Mouse (Mus musculus): Measurements from ENCODE around the gene Gm49378.

Gene Gm49378

GRCm38 (mm10) chr14:55637795-55638194, at the start of gene Gm49378:
Gene Gm49378, minus strand, starts transcription at chr14:55637895.
- DNase-seq (ENCODE audit: low read depth, low spot score): no peak

DNA sequence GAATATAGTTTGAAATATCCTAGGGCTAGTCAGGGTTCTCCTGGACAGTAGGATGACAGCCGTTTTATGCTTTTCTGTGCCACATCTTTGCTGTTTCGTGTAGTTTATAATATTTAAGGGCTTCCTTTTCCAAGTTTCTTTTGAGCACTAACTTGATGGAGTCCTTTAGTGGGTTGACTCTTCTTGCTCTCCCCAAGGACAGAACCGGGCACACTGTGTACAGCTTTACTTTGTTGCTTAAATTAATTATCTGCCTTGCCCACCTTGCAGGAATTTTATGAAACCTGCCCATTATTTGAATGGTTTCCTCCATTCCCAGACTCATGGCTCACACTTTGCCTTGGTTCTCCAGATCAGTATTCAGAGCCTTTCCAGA, 44.4 kb upstream of the Gm49378 start:
- no peak for DNase-seq (ENCODE audit: low read depth, low spot score)

- peak; percentile 99 for DNase-seq (ENCODE audit: low read depth, low spot score)
Measured at GRCm38 (mm10) chr14:55681160-55682117, 43.7 kb upstream of the Gm49378 start, which contains the start of gene Tinf2. Gene Tinf2, minus strand, starts transcription at chr14:55681820.

DNA sequence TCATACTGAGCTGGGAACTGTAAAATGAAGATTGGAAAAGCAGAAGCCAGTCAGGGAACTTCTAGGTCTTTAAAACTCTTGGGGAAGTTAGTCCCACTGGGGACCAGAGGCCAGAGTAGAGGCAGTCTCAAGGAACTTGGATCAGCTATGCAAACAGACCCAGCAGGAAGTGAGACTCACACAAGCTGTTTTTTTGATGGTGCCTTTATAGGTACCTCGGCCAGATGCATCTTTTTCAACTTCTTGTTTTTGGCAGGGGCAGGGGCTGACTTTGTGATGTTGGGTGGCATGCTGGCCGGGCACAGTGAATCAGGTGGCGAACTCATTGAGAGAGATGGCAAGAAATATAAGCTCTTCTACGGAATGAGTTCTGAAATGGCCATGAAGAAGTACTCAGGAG, 39.9 kb upstream of the Gm49378 start:
- DNase-seq (ENCODE audit: low read depth, low spot score): no peak

DNA sequence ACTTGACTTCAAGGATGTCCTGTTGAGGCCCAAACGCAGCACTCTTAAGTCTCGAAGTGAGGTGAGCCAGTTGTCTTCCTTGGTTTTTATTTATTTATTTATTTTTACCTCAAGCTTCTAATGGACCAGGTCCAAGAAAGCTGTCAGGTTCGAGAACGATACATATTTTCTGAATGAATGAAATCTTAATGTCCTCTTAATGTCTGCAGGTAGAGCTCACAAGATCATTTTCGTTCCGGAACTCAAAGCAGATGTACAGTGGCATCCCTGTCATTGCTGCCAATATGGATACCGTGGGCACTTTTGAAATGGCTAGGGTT, 35.0 kb upstream of the Gm49378 start:
- no peak for DNase-seq (ENCODE audit: low read depth, low spot score)

- peak; percentile 94 for DNase-seq (ENCODE audit: low read depth, low spot score)
Measured at GRCm38 (mm10) chr14:55671833-55672740, 34.4 kb upstream of the Gm49378 start, which contains the start of the genes Gmpr2 and Nedd8. Gene Gmpr2, plus strand, starts transcription at chr14:55671941. Gene Nedd8, minus strand, starts transcription at chr14:55672124.

DNA sequence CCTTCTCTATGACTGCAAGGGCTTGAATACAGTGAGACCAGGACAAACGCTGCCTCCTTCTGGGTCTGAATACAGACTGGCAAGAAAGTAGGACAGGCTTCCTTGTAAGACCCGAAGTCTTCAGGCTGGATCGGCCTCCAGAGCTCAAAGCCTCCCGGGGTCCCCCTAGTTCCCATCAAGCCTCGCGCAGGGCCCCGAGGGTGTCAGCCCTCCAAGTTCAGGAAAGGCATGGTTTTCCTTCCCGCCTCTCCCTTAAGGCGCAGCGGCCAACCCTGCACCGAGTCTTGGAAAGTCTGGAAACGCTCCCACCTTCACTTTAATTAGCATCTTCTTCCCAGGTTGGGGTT, 33.8 kb upstream of the Gm49378 start:
- DNase-seq (ENCODE audit: low read depth, low spot score): no peak

GRCm38 (mm10) chr14:55660636-55661035, 22.9 kb upstream of the Gm49378 start:
- no peak for DNase-seq (ENCODE audit: low read depth, low spot score)

GRCm38 (mm10) chr14:55659960-55660573, 22.4 kb upstream of the Gm49378 start, which contains the start of gene Mdp1:
Gene Mdp1, minus strand, starts transcription at chr14:55660508.
- DNase-seq (ENCODE audit: low read depth, low spot score): peak; percentile 80

GRCm38 (mm10) chr14:55658011-55658410, 20.3 kb upstream of the Gm49378 start:
- no peak for DNase-seq (ENCODE audit: low read depth, low spot score)

DNA sequence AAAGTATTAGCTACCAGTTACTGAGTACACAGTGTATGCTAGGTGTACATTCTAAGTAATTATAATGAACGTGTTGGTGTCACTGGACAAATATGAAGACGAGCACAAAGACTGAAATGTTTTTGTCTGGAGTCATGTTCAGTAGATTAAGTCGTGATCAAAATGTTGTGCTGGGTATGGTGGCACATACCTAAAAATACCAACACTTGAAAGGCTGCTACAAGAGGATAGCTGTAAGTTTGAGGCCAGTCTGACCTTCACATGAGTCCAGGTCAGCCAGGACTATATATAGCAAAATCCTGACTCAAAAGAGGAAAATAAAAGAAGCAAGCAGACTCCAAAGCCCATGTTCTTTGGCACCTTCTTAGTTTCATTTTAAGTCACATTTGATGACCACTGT, 19.2 kb upstream of the Gm49378 start:
- DNase-seq (ENCODE audit: low read depth, low spot score): no peak

DNA sequence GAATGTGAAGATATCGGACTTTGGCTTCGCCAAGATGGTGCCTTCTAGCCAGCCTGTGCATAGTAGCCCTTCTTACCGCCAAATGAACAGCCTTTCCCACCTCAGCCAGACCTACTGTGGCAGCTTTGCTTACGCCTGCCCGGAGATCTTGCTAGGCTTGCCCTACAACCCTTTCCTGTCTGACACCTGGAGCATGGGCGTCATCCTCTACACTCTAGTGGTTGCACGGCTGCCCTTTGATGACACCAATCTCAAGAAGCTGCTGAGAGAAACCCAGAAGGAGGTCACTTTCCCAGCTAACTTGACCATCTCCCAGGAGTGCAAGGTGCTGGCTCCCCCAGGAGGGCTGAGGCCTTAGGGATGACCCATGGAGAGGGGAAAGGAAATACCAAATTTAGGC, 13.8 kb upstream of the Gm49378 start:
- no peak for DNase-seq (ENCODE audit: low read depth, low spot score)

DNA sequence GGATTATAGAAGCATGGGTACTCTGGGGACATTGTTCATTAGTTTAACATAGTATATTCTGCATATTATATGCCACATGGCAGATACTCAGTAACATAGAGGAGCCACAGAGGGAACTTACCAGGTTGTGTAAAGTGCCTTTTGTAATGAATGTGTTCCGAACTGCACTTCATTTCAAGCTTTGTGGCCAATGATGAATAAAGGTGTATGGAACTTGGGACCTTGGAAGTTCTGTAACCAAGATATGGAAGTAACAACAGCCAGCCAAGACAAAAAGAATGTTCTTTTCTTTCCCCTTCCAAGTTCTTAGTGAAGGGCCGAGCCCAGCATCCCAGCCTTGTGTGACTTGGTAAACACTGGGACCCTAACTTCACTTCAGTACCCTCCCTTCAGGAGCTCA, 12.2 kb upstream of the Gm49378 start, which contains the start of gene Tssk4:
TSS of gene Tssk4 (plus strand) at position 301 of the 400 bp plus-strand sequence.
- no peak for DNase-seq (ENCODE audit: low read depth, low spot score)

DNA sequence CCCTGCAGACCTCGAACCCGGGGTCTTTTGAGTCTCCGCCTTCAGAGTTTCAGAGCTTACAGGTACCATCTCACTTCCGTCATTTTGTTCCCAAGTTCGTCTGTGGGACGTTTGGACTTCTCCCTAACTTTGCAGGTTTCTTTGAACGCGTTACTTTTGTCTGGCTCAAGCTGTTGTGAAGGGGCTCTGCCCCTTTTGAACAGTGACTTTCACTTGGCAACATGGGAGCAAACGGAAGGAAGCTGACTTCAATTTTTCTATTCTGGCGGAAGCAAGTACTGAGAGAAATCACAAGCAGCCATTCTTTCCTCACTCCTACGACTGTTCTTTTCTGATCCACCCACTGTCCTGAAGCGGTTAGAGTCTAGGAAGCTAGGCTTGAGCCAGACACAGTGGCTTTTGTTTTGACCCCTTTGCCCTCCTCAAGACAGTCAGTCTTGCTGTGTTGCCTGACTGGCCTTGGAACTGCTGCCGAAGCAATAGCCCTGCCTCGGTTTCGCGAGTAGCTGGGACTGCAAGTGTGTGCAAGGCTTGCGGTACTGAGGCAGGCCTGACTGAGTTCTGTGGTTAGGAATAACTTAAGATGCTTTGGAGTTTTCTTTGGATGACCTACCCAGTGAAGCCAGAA, 6.7 kb upstream of the Gm49378 start:
- DNase-seq (ENCODE audit: low read depth, low spot score): no peak

DNA sequence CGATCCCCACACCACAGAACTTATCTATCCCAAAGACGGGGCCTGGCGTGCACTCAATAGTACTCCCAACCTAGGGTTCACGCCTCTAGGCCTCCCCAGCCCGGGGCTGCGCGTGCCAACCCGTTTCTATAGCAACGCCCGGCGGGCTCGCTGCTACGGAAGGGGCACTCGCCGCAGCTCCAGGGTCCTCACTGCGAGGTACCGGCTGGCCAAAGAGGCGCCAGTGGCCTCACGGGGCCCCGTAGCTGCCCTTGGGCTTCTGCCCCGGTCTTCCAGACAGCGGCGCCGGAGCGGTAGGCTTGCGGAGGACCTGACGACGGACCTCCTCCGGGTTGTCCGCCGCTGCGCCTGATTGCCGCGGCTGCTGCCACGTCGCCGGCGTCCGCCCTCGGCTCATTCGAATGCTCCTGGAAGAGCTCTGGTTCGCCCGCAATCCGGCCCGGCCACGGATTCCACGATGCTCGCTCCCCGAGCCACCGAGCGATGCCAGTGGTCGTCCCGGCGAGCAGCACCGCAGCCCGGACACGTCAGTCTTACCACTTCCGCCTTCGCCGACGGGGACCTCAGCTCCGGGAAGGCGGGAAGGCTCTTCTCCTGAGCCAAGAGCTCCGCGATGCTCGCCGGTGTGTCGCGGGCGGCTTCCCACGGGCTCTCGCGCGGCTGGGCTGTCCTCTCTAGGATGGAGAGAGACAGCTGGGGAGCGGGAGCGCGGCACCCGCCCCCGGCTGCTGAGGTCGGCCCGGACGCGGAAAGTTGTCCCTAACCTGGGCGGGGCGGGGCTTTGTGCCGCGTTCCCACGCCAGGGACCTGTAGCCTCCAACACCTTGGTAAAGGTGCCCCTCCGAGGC, 5.6 kb upstream of the Gm49378 start, which contains the start of gene Tm9sf1:
TSS of gene Tm9sf1 (minus strand) at position 747 of the 848 bp plus-strand sequence.
- peak; percentile 64 for DNase-seq (ENCODE audit: low read depth, low spot score)

- DNase-seq (ENCODE audit: low read depth, low spot score): no peak
Measured at GRCm38 (mm10) chr14:55642679-55643059, 5.0 kb upstream of the Gm49378 start.

- no peak for DNase-seq (ENCODE audit: low read depth, low spot score)
Measured at GRCm38 (mm10) chr14:55641291-55641690, 3.6 kb upstream of the Gm49378 start.

DNA sequence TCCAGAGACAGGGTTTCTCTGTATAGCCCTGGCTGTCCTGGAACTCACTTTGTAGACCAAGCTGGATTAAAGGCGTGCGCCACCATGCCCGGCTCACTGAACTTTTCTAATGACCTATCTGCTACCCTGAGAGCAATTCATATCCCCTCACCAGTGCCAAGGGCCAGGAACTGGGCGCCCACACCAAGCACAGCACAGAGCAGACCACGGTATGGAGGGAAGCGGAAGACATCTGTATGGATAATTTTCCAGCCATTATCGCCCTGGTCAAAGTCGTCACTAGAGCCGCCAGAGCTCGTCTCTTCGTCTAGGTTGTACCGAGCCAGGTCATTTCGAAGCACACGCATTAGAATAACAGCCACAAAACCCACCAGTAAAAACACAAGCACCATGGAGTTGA, 3.1 kb upstream of the Gm49378 start:
- no peak for DNase-seq (ENCODE audit: low read depth, low spot score)

- peak; percentile 82 for DNase-seq (ENCODE audit: low read depth, low spot score)
Measured at GRCm38 (mm10) chr14:55635523-55636007, 2.1 kb downstream of the Gm49378 start, which contains the start of gene Ipo4. Gene Ipo4, minus strand, starts transcription at chr14:55635957.

All from forelimb bud, embryonic 11.5 days (tissue).